Mouse (Mus musculus): ENCODE results near the gene Cdc42ep2.

- TF ChIP-seq CTCF (IDR thresholded peaks at IDR 0.05; ENCODE audit: insufficient read depth, low read length) = no peak
- 0 out of 2 replicates have a peak, but pooled peaks have one; percentile 17 for TF ChIP-seq POLR2A (IDR thresholded peaks at IDR 0.05; ENCODE audit: borderline replicate concordance, extremely low read depth, low read depth, low read length)
These were observed 30.5 kb downstream of the Cdc42ep2 start, which contains the start of gene Tigd3 for GRCm38 (mm10) chr19:5894002-5894678.

Measured in lung, adult 2 months (tissue).